Mouse (Mus musculus): ENCODE data around the gene Tsg101.
A peak's percentile ranks its signal among the peaks of the same experiment; 100 is the strongest.
"Not testable (repeated sequence)": the region's sequence is repeated elsewhere in the genome, so short reads cannot be mapped to it uniquely, and the experiment has no call there.

The Tsg101 gene

DNA sequence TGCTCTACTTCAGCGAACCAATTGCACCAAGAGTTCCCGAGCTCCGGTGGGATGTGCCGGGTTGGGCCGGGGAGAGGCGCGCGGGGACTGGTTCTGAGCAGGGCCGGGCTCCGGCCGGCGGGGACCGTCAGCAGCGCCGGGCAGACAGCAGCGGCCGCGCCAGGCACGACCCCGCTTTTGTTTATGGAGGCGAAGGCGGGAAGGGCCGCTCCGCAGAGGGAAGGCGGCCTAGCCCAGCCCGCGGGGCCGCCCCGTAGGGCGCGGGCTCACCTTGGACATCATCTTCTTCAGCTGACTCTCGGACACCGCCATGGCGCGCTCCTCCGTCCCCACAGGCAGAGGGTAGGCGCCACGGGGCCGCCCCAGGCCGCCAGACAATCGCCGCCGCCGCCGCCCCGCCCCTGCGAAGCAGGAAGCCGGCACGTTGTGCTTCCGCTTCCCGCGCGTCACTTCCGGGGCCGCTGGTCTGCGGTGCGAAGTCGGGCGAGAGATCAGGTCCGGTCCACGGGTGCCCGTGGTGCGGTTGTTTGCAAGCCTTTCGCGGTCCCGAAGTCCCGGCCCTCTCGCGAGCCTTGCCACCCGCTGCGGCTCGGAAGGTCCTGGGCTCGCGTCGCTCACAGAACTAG, at the start of gene Tsg101:
Gene Tsg101, minus strand, starts transcription at position 419 of the 626 bp plus-strand sequence.
- peak; percentile 74 for DNase-seq (ENCODE audit: low read depth, low spot score)

DNA sequence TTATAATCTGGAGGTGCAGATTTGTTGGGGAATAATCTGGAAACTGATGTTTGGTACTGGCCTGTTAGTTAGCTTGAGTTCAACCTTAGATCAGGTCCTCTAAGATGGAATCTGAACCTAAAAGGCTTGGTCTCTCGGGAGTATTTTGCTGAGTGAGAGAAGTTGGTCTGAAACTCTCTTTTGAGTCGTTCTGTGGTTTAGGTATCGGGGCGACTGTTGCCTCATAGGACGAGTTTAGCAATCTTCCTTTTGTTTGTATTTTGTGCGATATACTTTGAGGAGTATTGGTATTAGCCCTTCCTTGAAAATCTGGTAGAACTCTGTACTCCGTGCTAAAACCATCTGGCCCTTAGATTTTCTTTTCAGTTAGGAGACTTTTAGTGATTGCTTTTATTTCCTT, 44.3 kb upstream of the Tsg101 start:
- no peak for DNase-seq (ENCODE audit: low read depth, low spot score)

DNA sequence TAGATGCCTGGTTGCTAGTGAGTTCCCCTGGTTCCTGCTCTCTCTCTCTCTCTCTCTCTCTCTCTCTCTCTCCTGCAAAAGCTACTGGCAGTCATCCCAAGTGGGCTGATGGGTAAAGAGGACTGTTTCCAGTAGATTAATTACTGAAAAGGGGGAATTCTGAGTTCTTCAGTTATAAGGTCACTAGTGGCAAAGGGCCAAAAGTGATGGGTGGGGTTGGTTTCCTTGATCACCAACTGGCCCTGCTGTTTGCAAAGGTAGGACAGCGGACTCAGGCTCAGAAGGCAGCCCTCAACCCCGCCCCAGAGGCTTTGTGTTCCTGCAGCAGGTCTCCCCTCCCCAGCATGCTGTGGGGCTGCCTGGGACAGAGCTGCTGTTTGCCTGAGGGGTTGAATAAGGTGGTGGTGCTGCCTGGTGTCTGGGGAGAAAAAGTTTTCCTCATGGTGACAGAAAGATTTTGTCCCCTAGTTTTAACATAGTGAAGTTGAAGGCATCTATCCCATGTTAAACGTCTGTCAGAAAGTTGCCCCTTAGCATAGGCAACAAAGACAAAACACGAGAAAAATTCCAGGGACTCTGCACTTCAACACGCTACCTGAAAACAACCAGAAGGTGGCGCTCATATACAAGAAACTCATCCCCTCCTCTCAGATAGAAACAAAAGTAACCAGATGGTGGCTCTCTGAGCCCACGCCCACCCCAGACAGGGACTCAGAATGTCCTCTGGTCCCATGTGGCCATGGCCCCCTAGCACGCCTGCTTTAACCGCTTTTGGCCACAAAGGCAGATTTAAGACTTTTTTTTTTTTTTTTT, 43.2 kb upstream of the Tsg101 start:
- DNase-seq (ENCODE audit: low read depth, low spot score) = peak; percentile 57

DNA sequence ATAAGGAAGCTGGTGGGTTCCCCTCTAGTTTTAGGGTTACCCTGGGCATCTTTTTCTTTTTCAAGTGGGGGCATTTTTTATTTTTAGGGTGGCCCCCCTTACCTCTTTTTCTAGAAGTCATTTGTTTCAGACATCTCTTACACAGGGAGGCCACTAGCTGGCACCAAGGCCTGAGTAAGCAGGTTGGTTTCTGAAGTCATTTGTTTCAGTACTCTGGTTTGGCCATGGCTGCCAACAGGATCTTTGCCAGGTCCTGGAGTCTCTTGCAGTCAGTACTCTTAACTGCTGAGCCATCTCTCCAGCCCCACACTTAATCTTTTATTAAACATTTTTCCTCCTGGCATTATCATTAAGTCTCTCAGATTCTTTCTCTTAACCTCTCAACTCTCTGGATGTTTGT, 42.4 kb upstream of the Tsg101 start:
- DNase-seq (ENCODE audit: low read depth, low spot score) = no peak

DNA sequence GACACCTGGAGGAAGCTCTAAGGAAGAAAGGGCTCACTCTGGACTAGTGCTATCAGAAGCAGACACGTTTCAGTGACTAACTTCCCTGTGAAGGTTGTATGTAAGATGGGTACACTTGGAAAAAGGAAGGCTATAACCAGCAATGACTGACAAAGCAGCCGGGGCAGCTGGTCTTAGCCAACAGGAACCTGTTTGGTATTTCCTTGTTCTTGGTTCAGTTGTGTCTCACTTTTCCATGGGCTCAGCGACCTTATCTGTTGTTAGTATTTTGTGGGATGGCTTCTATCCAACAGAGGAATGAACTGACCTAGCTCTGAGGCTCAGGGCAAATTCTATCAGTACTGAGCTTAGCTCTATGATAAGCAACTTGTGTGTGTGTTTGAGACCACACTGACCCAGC, 41.2 kb upstream of the Tsg101 start:
- no peak for DNase-seq (ENCODE audit: low read depth, low spot score)

DNA sequence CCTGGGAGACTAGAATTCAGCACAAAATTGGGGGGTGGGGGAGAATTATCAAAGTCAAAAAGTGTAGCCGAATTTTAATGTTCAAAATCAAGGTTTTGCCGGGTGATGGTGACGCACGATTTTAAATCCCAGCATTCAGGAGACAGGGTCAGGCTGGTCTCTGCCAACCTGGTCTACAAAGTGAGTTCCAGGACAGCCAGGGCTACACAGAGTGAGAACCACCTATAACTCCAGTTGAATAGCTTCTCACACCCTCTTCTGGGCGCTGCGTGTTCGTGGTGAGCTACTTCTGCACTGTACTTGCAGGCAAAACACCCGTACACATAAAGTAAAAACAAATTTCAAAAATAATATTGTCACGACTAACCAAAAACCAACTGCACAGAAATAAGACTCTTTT, 39.1 kb upstream of the Tsg101 start:
- no peak for DNase-seq (ENCODE audit: low read depth, low spot score)

DNA sequence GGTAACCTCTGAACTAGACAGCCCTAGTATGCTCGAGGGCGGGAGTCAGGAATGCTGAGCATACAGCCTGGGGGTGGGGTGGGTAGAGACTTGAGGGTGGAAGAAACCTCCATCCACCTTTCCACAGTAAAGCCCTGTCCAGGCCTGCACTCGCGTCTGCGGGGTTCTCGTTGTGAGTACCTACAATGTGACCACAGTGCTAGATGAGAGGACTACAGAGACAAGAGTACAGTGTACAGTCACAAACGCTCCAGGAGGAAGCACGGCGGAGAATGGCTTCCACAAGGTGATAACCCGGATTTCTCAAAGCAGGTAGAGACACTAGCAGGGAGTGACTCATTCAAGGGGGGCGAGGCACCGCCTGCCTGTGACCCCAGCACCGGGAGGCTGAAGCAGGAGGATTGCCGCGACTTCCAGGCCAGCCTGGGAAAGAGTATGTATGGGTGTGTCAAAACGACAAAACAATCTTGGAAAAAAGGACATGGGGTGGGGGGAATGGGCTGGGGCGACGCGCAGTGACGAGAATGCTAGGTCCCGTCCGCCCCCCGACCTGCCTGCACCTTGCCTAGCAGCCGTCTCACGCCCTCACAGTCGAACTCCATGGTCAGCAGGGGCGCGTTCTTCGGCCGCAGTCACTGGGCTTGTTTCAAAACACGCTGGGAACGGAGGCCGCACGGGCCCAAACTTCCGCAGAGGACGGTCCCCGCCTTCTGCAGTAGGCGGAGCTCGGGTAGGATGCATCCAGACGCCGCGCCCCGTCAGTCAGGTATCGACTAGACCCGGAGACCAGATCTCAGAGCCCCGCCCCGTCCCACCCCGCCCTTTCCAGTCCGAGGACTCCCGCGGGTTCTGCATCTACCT, 38.3 kb upstream of the Tsg101 start, which contains the start of gene Uevld:
Gene Uevld, minus strand, starts transcription at position 697 of the 861 bp plus-strand sequence.
- DNase-seq (ENCODE audit: low read depth, low spot score) = peak; percentile 85

DNA sequence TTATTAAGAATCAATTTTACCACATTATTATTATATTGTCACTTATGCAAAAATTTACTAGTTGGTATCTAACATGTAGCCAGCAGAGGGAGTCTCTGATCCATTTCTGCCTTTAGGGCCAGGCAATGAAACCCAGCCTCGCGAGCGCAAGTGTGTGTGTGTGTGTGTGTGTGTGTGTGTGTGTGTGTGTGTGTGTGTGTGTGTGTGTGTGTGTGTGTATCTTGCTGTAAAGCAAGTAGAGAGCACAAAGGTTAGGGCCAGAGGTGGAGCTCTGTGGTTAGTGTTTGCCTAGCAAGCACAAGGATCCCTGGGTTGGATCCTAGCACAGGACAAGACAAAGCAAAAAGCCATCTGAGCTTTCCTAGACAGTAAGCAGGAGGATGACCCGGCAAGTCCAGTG, 16.1 kb upstream of the Tsg101 start:
- DNase-seq (ENCODE audit: low read depth, low spot score) = no peak

DNA sequence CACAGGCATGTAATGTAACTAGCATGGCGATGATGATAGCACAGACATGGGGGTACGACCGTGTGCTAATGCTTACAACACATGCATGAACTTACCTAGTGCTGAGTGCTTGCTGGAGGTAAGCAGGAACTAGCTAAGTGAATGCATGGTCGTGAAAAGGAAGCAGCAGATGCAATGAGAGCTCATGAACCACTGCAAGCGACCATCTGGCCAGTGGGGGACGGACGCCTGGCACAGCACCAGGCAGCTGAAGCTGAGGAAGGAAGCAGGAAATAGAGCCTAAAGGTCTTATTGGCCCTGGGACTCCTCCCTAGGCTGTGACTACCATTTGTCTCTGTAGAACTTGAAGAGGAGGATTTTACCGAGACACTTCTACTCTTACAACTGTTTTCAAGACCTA, 15.0 kb upstream of the Tsg101 start:
- no peak for DNase-seq (ENCODE audit: low read depth, low spot score)

DNA sequence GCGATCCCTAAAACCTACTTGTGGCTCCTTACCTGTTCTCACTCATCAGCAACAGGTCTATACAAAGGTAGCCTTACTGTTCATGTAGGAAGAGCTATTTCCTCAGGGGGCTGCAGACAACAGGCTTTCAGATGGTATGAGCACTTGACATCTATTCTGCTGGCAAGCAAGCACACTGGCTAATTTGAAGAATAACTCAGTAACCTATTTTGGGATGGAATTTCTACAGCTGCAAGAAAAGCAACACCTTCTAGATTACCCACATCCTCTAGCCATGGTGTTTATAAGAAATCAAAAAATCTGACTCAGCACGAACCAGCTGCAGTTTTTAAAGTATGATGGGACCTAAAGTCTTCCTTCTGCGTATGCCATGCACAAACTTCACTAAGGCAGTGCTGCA, 11.6 kb upstream of the Tsg101 start:
- DNase-seq (ENCODE audit: low read depth, low spot score) = no peak

DNA sequence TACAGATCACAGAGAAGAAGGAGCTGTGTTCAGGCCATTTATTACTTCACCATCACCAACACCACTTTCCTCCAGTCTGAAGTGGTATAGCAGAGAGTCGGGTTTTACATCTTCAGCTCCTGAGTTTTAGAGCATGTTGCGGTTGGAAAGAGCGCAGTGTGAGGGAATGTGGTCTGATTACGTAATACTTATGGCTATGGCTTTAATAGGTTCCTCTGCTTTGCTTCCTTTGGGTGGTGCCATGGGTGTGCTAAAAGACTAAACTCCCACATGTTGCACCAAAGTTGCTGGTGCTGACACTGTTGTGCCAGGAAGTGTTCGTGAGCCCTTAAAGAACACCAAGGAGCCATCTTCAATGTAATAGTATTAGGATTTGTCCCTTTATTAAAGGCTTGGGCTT, 8.5 kb upstream of the Tsg101 start:
- no peak for DNase-seq (ENCODE audit: low read depth, low spot score)

DNA sequence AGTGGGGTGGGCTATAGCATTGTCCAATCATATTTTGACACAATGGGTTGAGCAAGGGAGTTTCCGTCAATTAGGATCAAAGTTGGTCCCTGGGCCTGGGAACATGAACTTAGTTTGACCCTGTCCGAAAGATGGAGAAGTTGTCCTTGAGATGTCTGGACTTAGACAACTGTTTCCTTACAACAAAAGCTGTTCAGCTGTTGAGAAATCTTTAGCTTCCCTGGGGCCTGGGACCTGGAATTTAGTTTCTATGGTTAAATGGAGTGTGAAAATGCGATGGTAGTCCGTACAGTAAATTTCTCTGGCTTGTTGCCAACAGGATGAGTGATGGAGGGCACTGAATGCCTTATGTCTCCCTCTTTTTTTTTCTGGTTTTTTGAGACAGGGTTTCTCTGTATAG, 2.3 kb upstream of the Tsg101 start:
- DNase-seq (ENCODE audit: low read depth, low spot score) = no peak

DNA sequence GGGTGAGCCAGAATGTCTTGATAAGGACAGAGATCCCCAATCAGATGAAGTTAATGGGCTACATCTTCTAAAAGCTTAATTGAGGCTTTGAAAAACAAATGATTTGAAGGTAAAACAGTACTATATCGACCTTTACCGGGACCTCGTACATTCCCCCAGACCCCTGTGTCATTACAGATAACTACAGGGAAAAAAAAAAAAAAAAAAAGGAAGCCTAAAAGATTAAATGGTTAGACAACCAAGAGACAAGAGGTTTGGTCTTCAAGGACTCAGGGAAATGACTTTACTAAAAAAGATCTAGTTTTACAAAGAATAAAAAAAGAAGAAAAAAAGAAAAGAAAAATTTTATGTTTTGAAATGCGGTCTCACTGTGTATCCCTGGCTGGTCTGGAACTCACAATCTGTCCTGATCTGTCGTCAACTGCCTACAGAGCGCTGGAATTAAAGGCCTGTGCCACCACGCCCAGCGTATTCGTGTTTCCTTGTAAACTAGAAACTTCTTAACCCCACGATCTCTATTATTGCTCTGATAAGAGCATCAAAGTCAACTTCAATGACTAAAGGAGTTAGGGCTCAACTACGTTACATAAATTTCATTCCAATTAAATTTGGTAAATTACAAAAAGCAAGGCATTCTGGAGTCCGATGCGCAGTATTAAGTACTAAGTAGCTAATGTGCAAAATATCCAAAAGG, 944 bp downstream of the Tsg101 start:
- no peak for DNase-seq (ENCODE audit: low read depth, low spot score)

DNA sequence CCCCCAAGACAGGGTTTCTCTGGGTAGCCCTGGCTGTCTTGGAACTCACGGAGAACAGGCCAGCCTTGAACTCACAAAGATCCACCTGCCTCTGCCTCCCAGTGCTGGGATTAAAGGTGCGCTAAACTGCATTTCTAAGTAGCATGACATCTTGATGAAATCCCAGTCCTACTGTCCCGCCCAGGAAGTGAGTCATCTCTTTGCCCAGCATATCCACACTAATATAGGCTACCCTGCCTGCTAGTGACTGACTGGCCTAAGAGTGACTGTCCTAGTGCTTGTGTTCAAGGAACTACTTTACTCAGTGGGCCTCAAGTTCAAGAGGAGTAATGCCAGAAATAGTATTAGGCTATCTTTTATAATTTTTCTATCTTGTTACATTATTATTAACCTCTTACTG, 3.4 kb downstream of the Tsg101 start:
- no peak for DNase-seq (ENCODE audit: low read depth, low spot score)

DNA sequence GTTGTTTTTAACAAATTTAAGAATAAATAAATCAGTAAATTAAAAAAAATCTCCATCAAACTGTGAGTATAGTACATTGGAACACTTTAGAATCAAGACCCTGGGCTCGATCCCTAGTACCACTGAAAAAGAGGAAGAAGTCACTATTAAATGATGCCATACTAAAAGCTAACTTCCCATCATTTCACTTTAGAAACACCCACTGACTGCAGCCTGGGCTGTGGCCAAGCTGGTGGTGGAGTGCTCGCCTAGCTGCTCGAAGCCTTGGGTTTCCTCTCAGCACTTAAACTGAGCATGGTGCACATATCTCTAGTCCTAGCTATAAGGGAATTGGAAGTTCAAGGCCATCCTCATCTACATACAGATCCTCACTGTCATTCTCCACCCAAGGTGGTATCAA, 8.5 kb downstream of the Tsg101 start:
- no peak for DNase-seq (ENCODE audit: low read depth, low spot score)

DNA sequence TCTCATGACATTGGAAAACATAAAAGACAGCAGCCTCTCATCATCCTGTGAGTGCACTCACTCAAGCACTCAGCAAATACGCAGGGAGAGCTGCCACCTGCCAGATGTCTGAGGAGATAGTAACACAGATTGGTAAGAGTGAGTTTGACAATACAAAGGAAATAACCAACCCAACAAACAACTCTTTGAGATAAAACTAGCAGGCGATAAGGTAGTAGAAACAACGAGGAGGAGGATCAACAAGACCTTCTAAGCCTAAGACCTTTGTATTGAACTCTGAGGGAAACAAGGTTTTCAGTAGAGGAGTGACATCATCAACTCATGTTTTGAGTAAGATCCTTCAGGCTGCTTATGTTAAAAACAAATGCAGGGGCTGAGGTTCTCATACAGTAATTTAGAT, 20.4 kb downstream of the Tsg101 start:
- DNase-seq (ENCODE audit: low read depth, low spot score) = no peak

DNA sequence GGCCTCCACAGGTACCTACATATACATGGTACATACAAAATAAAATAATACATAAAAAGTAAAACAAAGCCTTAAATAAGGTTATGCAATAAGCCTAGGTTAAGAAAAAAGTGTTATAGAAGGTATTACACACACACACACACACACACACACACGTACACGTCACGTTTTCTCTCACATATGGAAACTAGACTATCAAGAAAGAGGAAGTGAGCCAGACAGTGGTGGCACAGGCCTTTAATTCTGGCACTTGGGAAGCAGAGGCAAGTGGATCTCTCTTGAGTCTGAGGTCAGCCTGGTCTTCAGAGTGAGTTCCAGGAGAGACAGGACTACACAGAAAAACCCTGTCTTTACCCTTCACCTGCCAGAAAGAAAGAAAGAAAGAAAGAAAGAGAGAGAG, 24.3 kb downstream of the Tsg101 start:
- DNase-seq (ENCODE audit: low read depth, low spot score) = no peak

DNA sequence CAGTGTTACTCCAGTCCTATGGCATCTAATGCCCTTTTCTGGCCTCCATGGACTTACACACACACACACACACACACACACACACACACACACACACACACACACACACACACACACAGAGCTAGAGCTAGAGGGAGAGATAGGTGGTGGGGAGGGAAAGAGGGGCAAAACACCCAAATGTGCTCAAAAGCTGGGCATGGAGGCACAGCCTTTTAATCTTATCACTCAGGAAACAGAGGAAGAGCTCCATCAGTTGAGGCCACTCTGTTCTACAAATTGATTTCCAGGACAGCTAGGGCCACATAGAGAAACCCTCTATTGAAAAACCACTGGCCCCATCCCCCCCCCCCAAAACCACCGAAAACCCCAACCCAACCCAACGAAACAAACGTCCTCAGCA, 36.5 kb downstream of the Tsg101 start:
- no peak for DNase-seq (ENCODE audit: low read depth, low spot score)

DNA sequence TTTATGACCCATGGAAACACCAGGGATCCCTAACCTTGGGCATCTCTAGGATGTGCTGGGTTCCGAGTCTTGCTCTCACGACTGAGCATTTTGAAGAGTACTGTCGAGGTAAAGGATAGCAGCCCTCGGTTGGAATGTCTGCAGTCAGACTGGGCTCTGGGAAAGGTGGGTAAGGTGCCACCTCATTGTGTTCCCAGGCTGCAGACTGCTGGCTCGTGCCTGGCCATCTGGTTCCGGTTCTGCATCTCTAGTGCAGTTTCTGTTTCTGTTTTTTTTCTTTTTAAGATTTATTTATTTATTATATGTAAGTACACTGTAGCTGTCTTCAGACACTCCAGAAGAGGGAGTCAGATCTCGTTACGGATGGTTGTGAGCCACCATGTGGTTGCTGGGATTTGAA, 37.8 kb downstream of the Tsg101 start:
- not testable (repeated sequence) for DNase-seq (ENCODE audit: low read depth, low spot score)

DNA sequence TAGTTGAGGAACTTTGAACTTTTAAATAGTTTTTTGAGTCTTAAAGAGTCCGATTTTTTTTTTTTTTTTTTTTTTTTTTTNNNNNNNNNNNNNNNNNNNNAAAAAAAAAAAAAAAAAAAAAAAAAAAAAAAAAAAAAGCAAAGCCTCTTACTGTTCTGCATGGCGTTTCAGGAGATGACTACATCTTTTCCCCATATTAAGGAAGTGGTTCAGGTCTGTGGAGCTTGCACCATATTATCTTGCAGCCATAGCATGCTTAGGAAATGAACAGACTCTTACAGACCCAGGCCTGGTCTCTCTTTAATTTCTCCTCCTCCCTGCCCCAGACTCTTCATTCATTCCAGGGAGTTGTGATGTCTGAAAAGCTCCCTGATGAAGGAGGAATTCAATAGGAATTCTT, 38.8 kb downstream of the Tsg101 start:
- no peak for DNase-seq (ENCODE audit: low read depth, low spot score)

DNA sequence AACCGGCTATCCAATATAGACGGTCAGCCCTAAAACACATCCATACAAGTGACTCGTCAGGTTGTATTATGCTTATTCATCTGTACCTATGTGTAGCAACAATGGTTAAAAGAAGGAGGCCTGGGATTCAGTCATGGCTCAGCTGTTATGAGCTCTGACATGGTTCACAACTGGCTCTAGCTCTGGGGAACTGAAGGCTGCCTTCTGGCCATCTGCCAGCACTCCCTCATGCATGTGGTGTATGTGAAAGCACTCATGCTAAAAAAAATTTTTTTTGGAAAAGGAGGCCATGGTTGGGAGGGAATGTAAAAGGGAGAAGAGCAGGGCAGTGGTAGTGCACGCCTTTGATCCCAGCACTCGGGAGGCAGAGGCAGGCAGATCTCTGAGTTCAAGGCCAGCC, 39.9 kb downstream of the Tsg101 start:
- no peak for DNase-seq (ENCODE audit: low read depth, low spot score)

DNA sequence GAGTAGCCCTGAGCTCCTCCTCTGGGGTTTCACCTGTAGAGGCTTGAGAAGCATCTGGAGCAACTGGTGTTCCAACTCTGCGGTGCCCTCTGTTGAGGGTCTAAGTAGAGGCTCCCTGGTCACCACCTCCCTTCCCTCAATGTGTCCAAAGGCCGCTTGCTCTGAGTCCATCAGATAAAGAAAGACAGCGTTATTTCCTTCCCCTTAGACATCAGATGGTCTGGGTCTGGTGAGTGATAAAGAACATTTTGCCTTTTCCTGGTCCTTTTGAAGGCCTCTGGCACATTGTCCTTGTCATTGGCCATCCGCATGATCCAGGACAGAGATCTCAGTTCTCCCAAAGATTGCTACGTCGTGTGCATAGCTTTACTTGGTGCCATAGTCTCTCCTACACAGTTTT, 42.5 kb downstream of the Tsg101 start:
- DNase-seq (ENCODE audit: low read depth, low spot score) = no peak
